Mouse (Mus musculus): ENCODE measurements around the gene Gucy2g.

The Gucy2g gene

GRCm38 (mm10) chr19:55241186-55241645, at the start of gene Gucy2g:
TSS of gene Gucy2g (minus strand) at chr19:55241236.
- DNase-seq: no peak

GRCm38 (mm10) chr19:55288974-55289373, 47.9 kb upstream of the Gucy2g start:
- no peak for DNase-seq

GRCm38 (mm10) chr19:55286034-55286433, 45.0 kb upstream of the Gucy2g start:
- DNase-seq: no peak

- DNase-seq: no peak
These were observed 43.1 kb upstream of the Gucy2g start for GRCm38 (mm10) chr19:55284093-55284492.

- DNase-seq: no peak
These were observed 35.7 kb upstream of the Gucy2g start for GRCm38 (mm10) chr19:55276770-55277169.

- DNase-seq: no peak
These were observed 35.1 kb upstream of the Gucy2g start for GRCm38 (mm10) chr19:55276100-55276499.

GRCm38 (mm10) chr19:55273340-55273739, 32.3 kb upstream of the Gucy2g start:
- DNase-seq: no peak

- DNase-seq: no peak
These were observed 30.4 kb upstream of the Gucy2g start for GRCm38 (mm10) chr19:55271448-55271847.

- no peak for DNase-seq
These were observed 28.0 kb upstream of the Gucy2g start for GRCm38 (mm10) chr19:55269051-55269450.

- DNase-seq: no peak
These were observed 27.1 kb upstream of the Gucy2g start for GRCm38 (mm10) chr19:55268150-55268549.

- no peak for DNase-seq
These were observed 25.8 kb upstream of the Gucy2g start for GRCm38 (mm10) chr19:55266786-55267185.

- no peak for DNase-seq
These were observed 24.2 kb upstream of the Gucy2g start for GRCm38 (mm10) chr19:55265269-55265668.

- DNase-seq: no peak
These were observed 19.6 kb upstream of the Gucy2g start for GRCm38 (mm10) chr19:55260389-55261184.

- no peak for DNase-seq
These were observed 17.5 kb upstream of the Gucy2g start for GRCm38 (mm10) chr19:55258514-55258913.

GRCm38 (mm10) chr19:55257656-55258375, 16.8 kb upstream of the Gucy2g start:
- no peak for DNase-seq

- DNase-seq: no peak
These were observed 15.1 kb upstream of the Gucy2g start for GRCm38 (mm10) chr19:55256156-55256555.

- DNase-seq: peak; percentile 22
These were observed 13.5 kb upstream of the Gucy2g start for GRCm38 (mm10) chr19:55254513-55255016.

- peak; percentile 59 for DNase-seq
These were observed 12.8 kb upstream of the Gucy2g start for GRCm38 (mm10) chr19:55253570-55254441.

- DNase-seq: no peak
These were observed 12.2 kb upstream of the Gucy2g start for GRCm38 (mm10) chr19:55253239-55253569.

- no peak for DNase-seq
These were observed 10.5 kb upstream of the Gucy2g start, which contains the start of gene Acsl5 for GRCm38 (mm10) chr19:55251383-55252124. TSS of gene Acsl5 (plus strand) at chr19:55251938.

- DNase-seq: no peak
These were observed 9.4 kb upstream of the Gucy2g start for GRCm38 (mm10) chr19:55250451-55250850.

- DNase-seq: no peak
These were observed 7.0 kb upstream of the Gucy2g start for GRCm38 (mm10) chr19:55247991-55248520.

All from cerebellum, adult 9-10 months (tissue).